Mouse (Mus musculus): ENCODE measurements around the gene Cbx7. TPM values are rescaled to one million over a fixed set of nuclear protein-coding genes. Genes with fewer than 3 reads are reported as not detected.
A peak's percentile ranks its signal among the peaks of the same experiment; 100 is the strongest.

Gene Cbx7
- total and polyA plus RNA-seq, 2 experiments from 2014 or later: 2.9 to 9.5 TPM

GRCm38 (mm10) chr15:79932323-79932987, 38.5 kb downstream of the Cbx7 start:
- Histone ChIP-seq H3K36me3 (ENCODE audit: insufficient read depth, low read length) (no peaks in the 10 kb centered on the region), H3K27ac (no peak overlapping the region), H3K4me3 (ENCODE audit: low read length) (peak overlapping the region; percentile 54), H3K9ac (replicated peaks; ENCODE audit: low read length) (peak overlapping the region; percentile 54), H3K9me3 (ENCODE audit: low read length) (no peaks in the 10 kb centered on the region), H3K4me1 (ENCODE audit: insufficient read depth, low read length) (peaks cover 7% of the 10 kb centered on the region; the same call in 1 of the 2 replicates), H3K27me3 (ENCODE audit: insufficient read depth, low read length) (no peaks in the 10 kb centered on the region), H3K4me2 (ENCODE audit: low read depth, low read length) (peak overlapping the region; percentile 80)
- peak; percentile 44 for TF ChIP-seq CTCF (IDR thresholded peaks at IDR 0.05; ENCODE audit: low read depth)
- 1% methylated on average over 46 of the region's 62 CpGs for WGBS
- ATAC-seq: peak; percentile 59
- peak; percentile 92 for DNase-seq (ENCODE audit: low spot score)

GRCm38 (mm10) chr15:79931496-79932141, 39.3 kb downstream of the Cbx7 start:
- peak overlapping the region; percentile 54 for H3K4me3 ChIP-seq (ENCODE audit: low read length)
- DNase-seq (ENCODE audit: low spot score) (no peak), ATAC-seq (no peak)
- H3K36me3 ChIP-seq (ENCODE audit: insufficient read depth, low read length): no peaks in the 10 kb centered on the region
- peaks cover 11% of the 10 kb centered on the region; the same call in 1 of the 2 replicates for H3K4me1 ChIP-seq (ENCODE audit: insufficient read depth, low read length)
- H3K9me3 ChIP-seq (ENCODE audit: low read length): no peaks in the 10 kb centered on the region
- H3K27me3 ChIP-seq (ENCODE audit: insufficient read depth, low read length): no peaks in the 10 kb centered on the region
- H3K27ac ChIP-seq: no peak overlapping the region
- 26% methylated on average over 13 of the region's 13 CpGs for WGBS
- H3K9ac ChIP-seq (replicated peaks; ENCODE audit: low read length): no peak overlapping the region
- H3K4me2 ChIP-seq (ENCODE audit: low read depth, low read length): peak overlapping the region; percentile 80
- TF ChIP-seq CTCF (IDR thresholded peaks at IDR 0.05; ENCODE audit: low read depth): no peak

- no peaks in the 10 kb centered on the region for H3K9me3 ChIP-seq (ENCODE audit: low read length)
- ATAC-seq (no peak), DNase-seq (ENCODE audit: low spot score) (no peak)
- no peak overlapping the region for H3K4me2 ChIP-seq (ENCODE audit: low read depth, low read length)
- no peak overlapping the region for H3K27ac ChIP-seq
- TF ChIP-seq CTCF (IDR thresholded peaks at IDR 0.05; ENCODE audit: low read depth): no peak
- H3K36me3 ChIP-seq (ENCODE audit: insufficient read depth, low read length): no peaks in the 10 kb centered on the region
- WGBS: 90% methylated on average over 3 of the region's 3 CpGs
- H3K9ac ChIP-seq (replicated peaks; ENCODE audit: low read length): no peak overlapping the region
- no peak overlapping the region for H3K4me3 ChIP-seq (ENCODE audit: low read length)
- peaks cover 11% of the 10 kb centered on the region; the same call in 1 of the 2 replicates for H3K4me1 ChIP-seq (ENCODE audit: insufficient read depth, low read length)
- no peaks in the 10 kb centered on the region for H3K27me3 ChIP-seq (ENCODE audit: insufficient read depth, low read length)
These were observed 41.2 kb downstream of the Cbx7 start for GRCm38 (mm10) chr15:79929734-79930133.

GRCm38 (mm10) chr15:79928736-79929135, 42.2 kb downstream of the Cbx7 start:
- H3K36me3 ChIP-seq (ENCODE audit: insufficient read depth, low read length): no peaks in the 10 kb centered on the region

GRCm38 (mm10) chr15:79928316-79928715, 42.6 kb downstream of the Cbx7 start:
- peak overlapping the region; percentile 46 for H3K4me3 ChIP-seq (ENCODE audit: low read length)
- 96% methylated on average over 3 of the region's 3 CpGs for WGBS
- peak overlapping the region; percentile 60; the same call in 1 of the 2 replicates for H3K9ac ChIP-seq (replicated peaks; ENCODE audit: low read length)

More at GRCm38 (mm10) chr15:79928736-79929135, 42.2 kb downstream of the Cbx7 start:
- 90% methylated on average over 2 of the region's 2 CpGs for WGBS
- H3K27ac ChIP-seq: no peak overlapping the region
- no peak overlapping the region for H3K4me3 ChIP-seq (ENCODE audit: low read length)
- no peak for TF ChIP-seq CTCF (IDR thresholded peaks at IDR 0.05; ENCODE audit: low read depth)
- H3K9ac ChIP-seq (replicated peaks; ENCODE audit: low read length): no peak overlapping the region
- no peaks in the 10 kb centered on the region for H3K27me3 ChIP-seq (ENCODE audit: insufficient read depth, low read length)
- DNase-seq (ENCODE audit: low spot score): no peak
- ATAC-seq: no peak
- no peaks in the 10 kb centered on the region for H3K9me3 ChIP-seq (ENCODE audit: low read length)
- H3K4me2 ChIP-seq (ENCODE audit: low read depth, low read length): no peak overlapping the region
- peaks cover 11% of the 10 kb centered on the region; the same call in 1 of the 2 replicates for H3K4me1 ChIP-seq (ENCODE audit: insufficient read depth, low read length)

GRCm38 (mm10) chr15:79927637-79928122, 43.2 kb downstream of the Cbx7 start:
- Histone ChIP-seq H3K9me3 (ENCODE audit: low read length) (no peaks in the 10 kb centered on the region), H3K4me2 (ENCODE audit: low read depth, low read length) (peak overlapping the region; percentile 64), H3K36me3 (ENCODE audit: insufficient read depth, low read length) (no peaks in the 10 kb centered on the region), H3K9ac (replicated peaks; ENCODE audit: low read length) (peak overlapping the region; percentile 60), H3K27me3 (ENCODE audit: insufficient read depth, low read length) (no peaks in the 10 kb centered on the region), H3K4me3 (ENCODE audit: low read length) (peak overlapping the region; percentile 46), H3K27ac (peak overlapping the region; percentile 67; the same call in 1 of the 2 replicates), H3K4me1 (ENCODE audit: insufficient read depth, low read length) (peaks cover 8% of the 10 kb centered on the region; the same call in 1 of the 2 replicates)
- DNase-seq (ENCODE audit: low spot score) (peak; percentile 83), ATAC-seq (peak; percentile 85)
- WGBS: 2% methylated on average over 29 of the region's 29 CpGs
- TF ChIP-seq CTCF (IDR thresholded peaks at IDR 0.05; ENCODE audit: low read depth): no peak

More at GRCm38 (mm10) chr15:79928316-79928715, 42.6 kb downstream of the Cbx7 start:
- peak overlapping the region; percentile 64 for H3K4me2 ChIP-seq (ENCODE audit: low read depth, low read length)
- no peaks in the 10 kb centered on the region for H3K9me3 ChIP-seq (ENCODE audit: low read length)
- peaks cover 10% of the 10 kb centered on the region; the same call in 1 of the 2 replicates for H3K4me1 ChIP-seq (ENCODE audit: insufficient read depth, low read length)
- peak overlapping the region; percentile 67; the same call in 1 of the 2 replicates for H3K27ac ChIP-seq
- TF ChIP-seq CTCF (IDR thresholded peaks at IDR 0.05; ENCODE audit: low read depth): no peak
- ATAC-seq (no peak), DNase-seq (ENCODE audit: low spot score) (no peak)
- no peaks in the 10 kb centered on the region for H3K27me3 ChIP-seq (ENCODE audit: insufficient read depth, low read length)
- H3K36me3 ChIP-seq (ENCODE audit: insufficient read depth, low read length): no peaks in the 10 kb centered on the region

Measured in hindbrain, postnatal 0 days (tissue).